Mouse (Mus musculus): Measurements from ENCODE around the gene Ugt1a9. TPM values are rescaled to one million over a fixed set of nuclear protein-coding genes. Genes with fewer than 3 reads are reported as not detected.
"Not testable (repeated sequence)": the region's sequence is repeated elsewhere in the genome, so short reads cannot be mapped to it uniquely, and the experiment has no call there.

Ugt1a9 gene
- polyA plus RNA-seq, 1 experiment from 2014 or later = not detected

DNA sequence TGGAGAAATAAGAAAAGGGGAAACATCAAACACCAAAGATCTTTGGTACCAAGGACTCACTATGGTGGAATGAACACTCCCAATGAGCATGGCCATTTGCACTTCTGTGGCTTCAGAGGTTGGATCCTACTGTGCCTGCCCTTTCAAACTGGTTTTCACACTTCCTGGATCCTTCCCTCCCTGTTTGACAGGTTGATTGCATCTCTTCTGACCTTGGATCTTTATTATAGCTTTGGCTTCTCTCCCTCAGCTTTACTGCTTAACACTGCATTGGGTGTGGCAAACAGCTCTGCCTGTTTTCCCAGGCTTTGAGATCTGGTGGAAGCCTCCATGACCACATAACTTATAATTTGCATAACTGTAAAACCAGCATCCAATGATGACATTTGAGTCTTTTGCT is 149.7 kb downstream of the Ugt1a9 start:
- Histone ChIP-seq H3K36me3 (ENCODE audit: control insufficient read depth, insufficient read depth) (no peaks in the 10 kb centered on the region), H3K4me1 (replicated peaks; ENCODE audit: control insufficient read depth, insufficient read depth, low read length) (no peaks in the 10 kb centered on the region), H3K4me2 (ENCODE audit: low read length) (no peak overlapping the region), H3K27me3 (replicated peaks; ENCODE audit: control insufficient read depth, insufficient read depth, low read length) (no peaks in the 10 kb centered on the region), H3K27ac (ENCODE audit: low read length) (no peak overlapping the region), H3K9me3 (ENCODE audit: control insufficient read depth, low read length) (peaks cover 26% of the 10 kb centered on the region), H3K9ac (replicated peaks; ENCODE audit: low read depth, low read length) (no peak overlapping the region), H3K4me3 (replicated peaks; ENCODE audit: low read length) (no peak overlapping the region)
- no peak for ATAC-seq

- Histone ChIP-seq H3K36me3 (ENCODE audit: control insufficient read depth, insufficient read depth) (no peaks in the 10 kb centered on the region), H3K4me1 (replicated peaks; ENCODE audit: control insufficient read depth, insufficient read depth, low read length) (no peaks in the 10 kb centered on the region), H3K4me3 (replicated peaks; ENCODE audit: low read length) (no peak overlapping the region), H3K9me3 (ENCODE audit: control insufficient read depth, low read length) (peaks cover 28% of the 10 kb centered on the region), H3K4me2 (ENCODE audit: low read length) (no peak overlapping the region), H3K9ac (replicated peaks; ENCODE audit: low read depth, low read length) (no peak overlapping the region), H3K27me3 (replicated peaks; ENCODE audit: control insufficient read depth, insufficient read depth, low read length) (no peaks in the 10 kb centered on the region), H3K27ac (ENCODE audit: low read length) (no peak overlapping the region)
- ATAC-seq = no peak
- WGBS = 46% methylated on average over 2 of the region's 2 CpGs
These were observed 151.6 kb downstream of the Ugt1a9 start for GRCm38 (mm10) chr1:88222216-88222615.

GRCm38 (mm10) chr1:88223011-88223515 is 152.5 kb downstream of the Ugt1a9 start:
- peaks cover 31% of the 10 kb centered on the region for H3K9me3 ChIP-seq (ENCODE audit: control insufficient read depth, low read length)
- not testable (repeated sequence) for H3K27ac ChIP-seq (ENCODE audit: low read length); H3K27me3 ChIP-seq (replicated peaks; ENCODE audit: control insufficient read depth, insufficient read depth, low read length); H3K4me2 ChIP-seq (ENCODE audit: low read length); H3K36me3 ChIP-seq (ENCODE audit: control insufficient read depth, insufficient read depth); H3K4me3 ChIP-seq (replicated peaks; ENCODE audit: low read length); H3K9ac ChIP-seq (replicated peaks; ENCODE audit: low read depth, low read length); ATAC-seq; H3K4me1 ChIP-seq (replicated peaks; ENCODE audit: control insufficient read depth, insufficient read depth, low read length)

GRCm38 (mm10) chr1:88223591-88223990 is 153.0 kb downstream of the Ugt1a9 start:
- H3K4me1 ChIP-seq (replicated peaks; ENCODE audit: control insufficient read depth, insufficient read depth, low read length) = no peaks in the 10 kb centered on the region
- H3K4me3 ChIP-seq (replicated peaks; ENCODE audit: low read length) = no peak overlapping the region
- no peak overlapping the region for H3K4me2 ChIP-seq (ENCODE audit: low read length)
- no peaks in the 10 kb centered on the region for H3K36me3 ChIP-seq (ENCODE audit: control insufficient read depth, insufficient read depth)
- no peak overlapping the region for H3K27ac ChIP-seq (ENCODE audit: low read length)
- peaks cover 35% of the 10 kb centered on the region for H3K9me3 ChIP-seq (ENCODE audit: control insufficient read depth, low read length)
- 48% methylated on average over 1 of the region's 1 CpGs for WGBS
- H3K9ac ChIP-seq (replicated peaks; ENCODE audit: low read depth, low read length) = no peak overlapping the region
- ATAC-seq = no peak
- no peaks in the 10 kb centered on the region for H3K27me3 ChIP-seq (replicated peaks; ENCODE audit: control insufficient read depth, insufficient read depth, low read length)

DNA sequence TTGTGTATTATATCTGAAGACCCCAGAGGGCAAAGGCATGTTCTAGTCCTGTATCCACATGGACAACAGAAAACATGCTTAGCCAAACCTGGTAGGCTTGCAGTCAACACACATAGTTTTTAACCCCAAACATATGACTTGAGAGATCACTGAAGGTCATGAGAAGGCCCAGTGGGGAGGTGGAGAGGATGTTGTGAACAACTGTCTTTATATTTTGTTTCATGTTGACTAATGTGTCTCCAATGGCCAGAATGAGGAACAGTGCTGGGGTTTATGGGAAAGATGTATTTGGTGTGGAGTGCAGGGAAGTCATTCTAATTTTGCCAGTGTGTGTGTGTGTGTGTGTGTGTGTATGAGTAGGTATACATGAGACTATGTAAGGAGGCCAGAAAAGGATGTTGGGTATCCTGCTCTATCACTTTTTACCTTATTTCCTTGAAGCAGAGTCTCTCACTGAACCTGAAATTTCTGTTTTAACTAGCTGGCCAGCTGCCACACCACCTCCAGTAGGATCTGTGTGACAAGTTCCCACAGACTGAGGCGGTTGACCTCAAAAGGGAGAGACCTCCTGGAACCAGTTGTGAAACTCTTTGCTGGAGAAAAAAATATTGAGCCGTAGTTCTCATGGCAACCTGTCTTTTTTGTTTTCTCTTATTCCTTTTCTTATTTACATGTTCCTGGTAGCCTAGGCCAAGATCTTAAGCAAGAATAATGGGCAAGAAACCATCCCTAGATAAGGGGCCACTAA is 153.6 kb downstream of the Ugt1a9 start:
- Histone ChIP-seq H3K4me3 (replicated peaks; ENCODE audit: low read length) (no peak overlapping the region), H3K27me3 (replicated peaks; ENCODE audit: control insufficient read depth, insufficient read depth, low read length) (no peaks in the 10 kb centered on the region), H3K4me1 (replicated peaks; ENCODE audit: control insufficient read depth, insufficient read depth, low read length) (no peaks in the 10 kb centered on the region), H3K9me3 (ENCODE audit: control insufficient read depth, low read length) (peaks cover 41% of the 10 kb centered on the region), H3K4me2 (ENCODE audit: low read length) (no peak overlapping the region), H3K36me3 (ENCODE audit: control insufficient read depth, insufficient read depth) (no peaks in the 10 kb centered on the region), H3K9ac (replicated peaks; ENCODE audit: low read depth, low read length) (no peak overlapping the region), H3K27ac (ENCODE audit: low read length) (no peak overlapping the region)
- no peak for ATAC-seq
- WGBS = 68% methylated on average over 2 of the region's 2 CpGs

DNA sequence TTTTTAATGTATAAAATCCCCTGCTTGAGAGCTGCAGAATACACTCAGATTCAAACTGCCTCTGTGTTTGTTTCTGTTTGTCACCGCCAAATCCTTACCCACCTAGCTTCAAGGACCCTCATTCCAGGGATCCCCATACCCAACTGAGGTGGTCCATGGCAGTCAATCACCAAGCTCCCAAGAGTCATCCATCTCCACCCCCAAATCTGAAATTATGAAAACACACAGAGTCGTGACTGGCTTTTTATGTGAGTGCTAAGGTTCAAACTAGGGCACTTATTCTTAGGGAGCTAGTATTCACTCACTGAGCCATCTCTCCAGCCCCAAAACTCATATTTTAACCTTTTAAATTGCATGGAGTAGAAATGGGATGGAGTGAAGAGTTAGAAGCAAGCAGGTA is 154.7 kb downstream of the Ugt1a9 start:
- H3K27me3 ChIP-seq (replicated peaks; ENCODE audit: control insufficient read depth, insufficient read depth, low read length); H3K4me3 ChIP-seq (replicated peaks; ENCODE audit: low read length); H3K27ac ChIP-seq (ENCODE audit: low read length); ATAC-seq; H3K9ac ChIP-seq (replicated peaks; ENCODE audit: low read depth, low read length); H3K4me1 ChIP-seq (replicated peaks; ENCODE audit: control insufficient read depth, insufficient read depth, low read length); H3K4me2 ChIP-seq (ENCODE audit: low read length); H3K36me3 ChIP-seq (ENCODE audit: control insufficient read depth, insufficient read depth): not testable (repeated sequence)
- 37% methylated on average over 2 of the region's 2 CpGs for WGBS
- H3K9me3 ChIP-seq (ENCODE audit: control insufficient read depth, low read length) = peaks cover 52% of the 10 kb centered on the region

DNA sequence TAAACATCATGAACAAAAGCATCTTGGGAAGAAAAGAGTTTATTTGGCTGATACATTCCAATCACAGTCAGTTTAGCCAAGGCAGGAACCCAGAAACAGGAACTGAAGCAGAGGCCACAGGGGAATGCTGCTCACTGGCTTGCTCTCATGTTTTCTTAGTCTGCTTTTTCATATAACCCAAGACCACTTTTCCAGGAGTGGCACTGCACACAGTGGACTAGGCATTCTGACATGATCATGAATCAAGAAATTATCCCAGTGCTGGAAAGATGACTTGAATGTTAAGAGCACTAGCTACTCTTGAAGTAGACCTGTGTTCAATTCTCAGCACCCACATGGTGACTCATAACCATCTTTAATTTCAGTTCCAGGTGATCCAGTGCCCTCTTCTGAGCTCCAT is 155.1 kb downstream of the Ugt1a9 start:
- Histone ChIP-seq H3K27ac (ENCODE audit: low read length) (no peak overlapping the region), H3K9ac (replicated peaks; ENCODE audit: low read depth, low read length) (no peak overlapping the region), H3K27me3 (replicated peaks; ENCODE audit: control insufficient read depth, insufficient read depth, low read length) (no peaks in the 10 kb centered on the region), H3K4me2 (ENCODE audit: low read length) (no peak overlapping the region), H3K36me3 (ENCODE audit: control insufficient read depth, insufficient read depth) (no peaks in the 10 kb centered on the region), H3K4me3 (replicated peaks; ENCODE audit: low read length) (no peak overlapping the region), H3K9me3 (ENCODE audit: control insufficient read depth, low read length) (peaks cover 56% of the 10 kb centered on the region), H3K4me1 (replicated peaks; ENCODE audit: control insufficient read depth, insufficient read depth, low read length) (no peaks in the 10 kb centered on the region)
- ATAC-seq = no peak

DNA sequence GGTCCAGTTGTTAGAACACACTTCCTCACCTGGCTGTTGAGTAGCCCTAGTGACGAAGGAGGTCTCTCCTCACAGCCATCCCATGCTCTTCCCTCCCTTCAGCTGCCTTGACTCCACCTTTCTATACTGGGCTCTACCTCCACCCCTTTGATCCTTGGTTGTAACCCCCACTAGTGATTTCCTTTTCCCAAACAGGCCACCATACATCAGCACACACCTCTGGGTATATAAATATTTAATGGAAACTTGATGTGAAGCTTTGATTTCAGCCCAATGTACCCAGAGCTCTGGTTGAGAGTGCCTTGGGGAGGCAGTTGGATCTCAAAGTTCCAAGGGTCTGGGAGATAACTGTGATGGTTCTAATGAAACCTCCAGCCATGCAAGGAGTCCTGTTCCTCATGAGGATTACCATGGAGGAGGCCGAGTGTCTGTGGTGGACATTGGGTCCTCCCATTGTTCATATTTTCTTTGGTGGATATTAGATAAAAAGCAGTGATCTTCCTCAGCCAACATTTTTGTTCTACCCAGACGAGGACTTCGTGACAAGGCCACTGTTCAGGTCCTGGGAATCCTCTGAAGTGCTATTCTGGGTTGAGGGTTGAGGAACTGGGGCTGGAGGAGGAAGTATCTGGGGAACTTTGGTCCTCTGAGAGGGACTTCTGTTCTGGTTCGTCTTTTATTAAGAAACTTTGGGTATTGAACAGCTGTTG is 156.2 kb downstream of the Ugt1a9 start, which contains the start of gene Mroh2a:
Gene Mroh2a, plus strand, starts transcription at position 317 of the 710 bp plus-strand sequence.
- no peaks in the 10 kb centered on the region for H3K4me1 ChIP-seq (replicated peaks; ENCODE audit: control insufficient read depth, insufficient read depth, low read length)
- ATAC-seq = no peak
- 54% methylated on average over 5 of the region's 5 CpGs for WGBS
- H3K9me3 ChIP-seq (ENCODE audit: control insufficient read depth, low read length) = peaks cover 66% of the 10 kb centered on the region
- H3K4me3 ChIP-seq (replicated peaks; ENCODE audit: low read length) = no peak within 1 kb of the TSS
- H3K27ac ChIP-seq (ENCODE audit: low read length) = no peak within 1 kb of the TSS
- H3K9ac ChIP-seq (replicated peaks; ENCODE audit: low read depth, low read length) = no peak within 1 kb of the TSS
- H3K27me3 ChIP-seq (replicated peaks; ENCODE audit: control insufficient read depth, insufficient read depth, low read length) = no peaks in the 10 kb centered on the region
- H3K36me3 ChIP-seq (ENCODE audit: control insufficient read depth, insufficient read depth) = no peaks in the 10 kb centered on the region
- no peak within 1 kb of the TSS for H3K4me2 ChIP-seq (ENCODE audit: low read length)

- Histone ChIP-seq H3K9ac (replicated peaks; ENCODE audit: low read depth, low read length) (no peak overlapping the region), H3K36me3 (ENCODE audit: control insufficient read depth, insufficient read depth) (no peaks in the 10 kb centered on the region), H3K4me1 (replicated peaks; ENCODE audit: control insufficient read depth, insufficient read depth, low read length) (no peaks in the 10 kb centered on the region), H3K27me3 (replicated peaks; ENCODE audit: control insufficient read depth, insufficient read depth, low read length) (no peaks in the 10 kb centered on the region), H3K4me2 (ENCODE audit: low read length) (no peak overlapping the region), H3K9me3 (ENCODE audit: control insufficient read depth, low read length) (peaks cover 70% of the 10 kb centered on the region), H3K4me3 (replicated peaks; ENCODE audit: low read length) (no peak overlapping the region), H3K27ac (ENCODE audit: low read length) (no peak overlapping the region)
- WGBS = 61% methylated on average over 2 of the region's 2 CpGs
- no peak for ATAC-seq
These were observed 156.9 kb downstream of the Ugt1a9 start for GRCm38 (mm10) chr1:88227482-88227881.
